Mouse (Mus musculus) cerebellum, postnatal 36 days (tissue): ENCODE measurements around the gene Aspscr1.

ENCODE experiments used
- DNase-seq, 2 experiments: peaks; one replicate each; pipeline ENCODE4 v3.0.0; 2021 to 2022; ENCODE audit warnings: mixed read lengths in 2 of 2

Gene Aspscr1

GRCm38 (mm10) chr11:120684086-120684485 is 11.3 kb downstream of the Aspscr1 start:
- DNase-seq, result no peak

DNA sequence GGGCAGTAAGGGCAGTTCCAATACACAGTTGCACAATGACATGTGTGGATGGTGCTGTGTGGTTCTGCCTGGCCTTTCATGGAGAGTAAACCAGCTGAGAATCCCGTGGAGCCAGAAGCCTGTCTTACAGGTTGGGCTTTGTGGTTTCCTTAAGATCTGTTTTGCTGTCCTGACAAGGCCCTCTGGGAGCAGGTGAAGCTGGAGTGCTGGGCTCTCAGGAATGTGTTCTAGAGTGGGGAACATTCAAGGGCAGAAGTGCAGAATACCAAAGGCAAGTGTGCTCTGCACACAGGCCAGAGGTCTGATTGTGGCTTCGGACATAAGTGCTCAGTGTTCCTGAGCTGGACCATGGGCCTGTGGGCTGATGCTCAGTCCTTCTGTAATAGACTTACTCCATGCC is 11.9 kb downstream of the Aspscr1 start:
- DNase-seq, result no peak

- no peak for DNase-seq
These were observed 14.0 kb downstream of the Aspscr1 start for GRCm38 (mm10) chr11:120686650-120687272.

- no peak for DNase-seq
These were observed 16.6 kb downstream of the Aspscr1 start for GRCm38 (mm10) chr11:120689365-120689764.

- no peak for DNase-seq
These were observed 19.8 kb downstream of the Aspscr1 start for GRCm38 (mm10) chr11:120692471-120693011.

DNA sequence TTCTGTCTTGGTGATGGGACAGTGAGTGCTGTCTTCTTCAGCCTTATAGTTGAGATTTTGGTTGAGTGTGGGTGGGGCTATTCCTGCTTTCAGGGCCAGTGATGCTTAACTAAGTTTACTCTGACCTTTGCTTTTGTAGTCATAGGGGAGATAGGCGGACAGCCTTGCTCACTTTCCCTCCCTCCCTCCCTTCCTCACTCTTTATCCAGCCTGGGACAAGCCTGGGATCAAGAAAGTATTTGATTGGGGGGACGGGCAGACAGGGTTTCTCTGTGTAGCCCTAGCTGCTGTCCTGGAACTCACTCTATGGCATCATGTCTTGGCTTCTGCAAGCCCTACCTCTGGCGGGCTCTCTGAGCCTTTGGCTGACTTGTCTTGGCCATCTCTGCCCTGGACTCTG is 20.7 kb downstream of the Aspscr1 start:
- DNase-seq, result no peak

DNA sequence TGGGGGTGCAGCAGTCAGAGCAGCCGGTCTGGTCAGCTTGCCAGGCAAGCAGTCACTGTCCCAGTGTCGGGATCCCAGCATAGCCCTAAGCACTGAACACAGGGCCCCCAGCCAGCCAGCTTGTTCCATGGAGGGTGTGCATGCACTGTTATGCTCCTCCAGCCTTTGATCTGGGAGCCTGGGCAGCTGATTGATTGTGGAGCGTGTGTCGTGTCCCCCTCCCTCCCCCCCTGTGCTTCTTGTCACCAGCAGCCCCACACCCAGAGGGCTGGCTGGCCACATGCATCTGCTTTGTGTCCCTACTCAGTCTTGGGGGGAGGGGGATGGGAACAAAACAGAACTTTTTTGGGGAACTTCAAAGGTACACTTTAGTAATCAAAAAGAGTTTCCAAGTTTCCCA is 22.4 kb downstream of the Aspscr1 start:
- no peak for DNase-seq

DNA sequence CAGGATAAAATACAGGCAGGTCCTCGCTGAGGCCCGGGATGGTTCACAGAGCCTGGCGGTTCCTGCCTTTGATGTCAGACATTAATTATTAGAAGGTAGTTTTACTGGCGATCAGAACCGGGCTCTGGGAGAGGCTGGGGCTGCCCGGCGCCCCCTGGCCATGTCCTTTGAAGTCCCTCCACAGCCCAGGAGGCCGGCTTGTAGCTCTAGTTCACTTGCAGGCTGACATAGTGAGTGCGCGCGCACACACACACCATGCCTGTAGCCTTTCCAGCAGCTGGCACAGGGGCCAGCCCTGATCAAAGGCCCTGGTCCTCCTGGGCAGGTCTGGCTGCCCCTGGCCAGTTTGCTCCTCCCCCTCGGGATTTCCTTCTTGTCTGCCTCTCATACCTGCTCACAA is 22.9 kb downstream of the Aspscr1 start:
- DNase-seq, result no peak

- DNase-seq, result no peak
These were observed 23.8 kb downstream of the Aspscr1 start for GRCm38 (mm10) chr11:120696568-120696967.

GRCm38 (mm10) chr11:120697741-120698140 is 25.0 kb downstream of the Aspscr1 start:
- DNase-seq, result no peak

DNA sequence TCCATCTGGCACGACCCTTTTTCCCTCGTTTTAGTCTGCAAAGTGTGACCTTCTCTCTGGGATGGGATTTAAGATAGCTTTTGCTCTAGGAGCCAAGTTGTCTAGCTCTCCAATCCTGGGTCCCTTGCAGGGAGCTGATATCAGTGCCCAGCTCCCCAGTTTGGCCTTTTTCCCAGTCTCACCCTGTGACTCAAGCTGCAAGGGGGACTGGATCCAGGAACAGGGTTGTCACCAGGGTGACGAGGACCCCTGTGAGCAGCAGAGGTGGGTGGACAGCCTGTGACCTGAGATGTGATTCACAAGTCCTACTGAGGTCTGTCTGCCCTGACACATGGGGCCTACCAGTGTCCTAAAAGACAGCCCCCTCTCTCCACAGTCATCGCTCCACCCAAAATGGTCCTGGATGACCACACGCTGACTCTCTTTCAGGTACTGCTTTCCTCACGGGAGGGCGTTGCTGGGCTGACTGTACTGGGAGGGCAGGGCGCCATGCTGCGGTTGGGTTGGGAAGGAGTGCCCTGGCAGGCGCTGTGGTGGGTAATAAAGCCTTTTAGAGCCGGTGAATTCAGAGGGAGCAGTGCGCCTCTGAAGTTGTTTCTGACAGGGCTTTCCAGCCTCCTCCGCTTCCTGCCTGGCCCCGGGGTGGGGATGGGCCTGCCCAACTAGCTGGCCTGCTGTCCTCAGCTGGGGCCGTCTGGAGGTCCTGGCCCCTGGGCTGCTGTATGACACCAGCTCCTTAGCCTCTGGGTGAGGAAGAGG is 31.1 kb downstream of the Aspscr1 start:
- DNase-seq, result no peak

- no peak for DNase-seq
These were observed 31.9 kb downstream of the Aspscr1 start for GRCm38 (mm10) chr11:120704486-120705325.

DNA sequence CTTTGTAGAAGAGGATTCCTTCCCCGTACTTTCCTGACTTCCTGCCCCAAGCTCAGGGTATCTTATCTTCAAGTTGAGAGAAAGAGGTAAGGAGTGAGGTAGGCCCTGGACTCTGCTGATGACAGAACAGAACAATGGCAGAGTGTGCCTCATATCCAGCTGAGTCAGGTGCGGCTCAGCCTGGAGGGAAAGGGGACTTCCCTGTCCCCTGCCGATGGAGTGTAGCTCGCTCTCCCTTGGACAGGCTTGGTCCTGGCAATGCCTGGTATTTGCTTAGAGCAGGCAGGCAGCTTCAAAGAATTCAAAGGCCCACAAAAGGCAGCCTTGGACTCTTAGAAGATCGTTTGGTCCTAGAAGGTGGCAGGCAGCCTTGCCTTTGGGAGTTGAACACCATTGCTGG is 33.3 kb downstream of the Aspscr1 start:
- DNase-seq, result no peak

GRCm38 (mm10) chr11:120707225-120707624 is 34.5 kb downstream of the Aspscr1 start:
- DNase-seq, result no peak

GRCm38 (mm10) chr11:120707969-120708368 is 35.2 kb downstream of the Aspscr1 start:
- no peak for DNase-seq

- no peak for DNase-seq
These were observed 36.8 kb downstream of the Aspscr1 start for GRCm38 (mm10) chr11:120709551-120709950.

GRCm38 (mm10) chr11:120710672-120711071 is 37.9 kb downstream of the Aspscr1 start:
- no peak for DNase-seq

DNA sequence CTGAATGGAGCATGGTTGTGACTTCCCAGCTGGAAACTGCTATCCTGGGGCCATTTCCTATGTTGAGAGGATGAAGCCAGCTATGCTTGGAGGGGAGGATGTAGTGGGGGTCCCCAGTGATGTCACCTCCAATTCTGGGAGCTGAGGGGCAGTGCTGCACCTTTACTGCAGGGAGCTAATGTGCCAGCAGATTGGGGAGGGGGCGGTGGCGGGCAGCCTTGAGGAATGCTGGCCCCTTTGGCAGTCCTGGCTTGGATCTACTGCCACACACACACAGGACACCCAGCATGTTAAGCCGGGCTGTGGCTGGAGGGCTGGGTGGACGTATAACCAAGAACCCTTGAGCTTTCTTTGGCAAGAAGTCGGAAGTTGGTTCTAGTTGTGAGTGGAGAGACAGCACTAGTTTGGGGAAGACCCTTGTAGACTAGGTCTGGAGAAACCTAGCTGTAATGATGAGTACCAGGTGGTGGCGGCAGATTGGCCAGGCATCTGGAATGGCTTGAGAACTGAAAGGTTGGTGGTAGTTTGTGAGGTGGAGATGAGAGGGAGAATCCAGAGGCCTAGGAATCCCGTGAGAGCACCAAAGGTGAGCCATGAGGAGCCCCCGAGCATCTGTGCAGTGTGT is 39.3 kb downstream of the Aspscr1 start:
- DNase-seq, result no peak

- DNase-seq, result peak; percentile 44 to 53
These were observed 40.2 kb downstream of the Aspscr1 start for GRCm38 (mm10) chr11:120712771-120713568.

- peak; percentile 95 to 97 for DNase-seq
These were observed 41.1 kb downstream of the Aspscr1 start, which contains the start of the genes Cenpx and Lrrc45 for GRCm38 (mm10) chr11:120713580-120714518. TSS of gene Cenpx (minus strand) at chr11:120713738. TSS of gene Lrrc45 (plus strand) at chr11:120713925.

DNA sequence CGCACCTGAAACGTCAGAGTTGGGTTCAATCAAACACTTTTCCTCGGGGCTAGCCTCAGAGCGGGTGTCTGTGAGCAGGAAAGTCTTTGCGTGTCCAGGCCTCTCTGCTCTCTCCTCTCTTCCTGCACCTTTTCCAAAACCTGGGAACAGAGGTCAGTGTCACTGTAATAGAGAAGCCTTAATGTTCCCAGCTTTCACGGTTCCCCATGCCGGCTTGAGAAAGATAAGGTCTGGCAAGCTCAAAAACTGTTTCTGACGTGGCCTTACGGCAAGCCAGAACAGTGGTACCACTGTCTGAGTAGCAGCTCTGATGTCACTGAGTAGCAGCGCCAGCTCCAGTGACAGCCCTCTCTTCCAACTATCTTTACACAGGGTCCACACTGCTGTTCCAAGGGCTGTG is 41.8 kb downstream of the Aspscr1 start:
- no peak for DNase-seq
